Mouse (Mus musculus) lung, adult 10 weeks (tissue): Measurements from ENCODE around the gene Map6. TPM values are rescaled to one million over a fixed set of nuclear protein-coding genes. Genes with fewer than 3 reads are reported as not detected.

Experiments used
- polyA plus RNA-seq: library from polyadenylated mRNA; stranded (reverse); fragments of 350-450 nt; fragmentation: Illumina TruSeq; extraction: RNeasy Lipid Tissue Mini Kit (QIAGEN cat#74804); gene quantifications from one replicate; pipeline ENCODE4 v1.2.3, GENCODE M21; 2014; ENCODE audit warnings: low read depth, low replicate concordance; ENCODE audit not compliant: insufficient read depth

Map6 gene
- 19.8 TPM for polyA plus RNA-seq

DNA sequence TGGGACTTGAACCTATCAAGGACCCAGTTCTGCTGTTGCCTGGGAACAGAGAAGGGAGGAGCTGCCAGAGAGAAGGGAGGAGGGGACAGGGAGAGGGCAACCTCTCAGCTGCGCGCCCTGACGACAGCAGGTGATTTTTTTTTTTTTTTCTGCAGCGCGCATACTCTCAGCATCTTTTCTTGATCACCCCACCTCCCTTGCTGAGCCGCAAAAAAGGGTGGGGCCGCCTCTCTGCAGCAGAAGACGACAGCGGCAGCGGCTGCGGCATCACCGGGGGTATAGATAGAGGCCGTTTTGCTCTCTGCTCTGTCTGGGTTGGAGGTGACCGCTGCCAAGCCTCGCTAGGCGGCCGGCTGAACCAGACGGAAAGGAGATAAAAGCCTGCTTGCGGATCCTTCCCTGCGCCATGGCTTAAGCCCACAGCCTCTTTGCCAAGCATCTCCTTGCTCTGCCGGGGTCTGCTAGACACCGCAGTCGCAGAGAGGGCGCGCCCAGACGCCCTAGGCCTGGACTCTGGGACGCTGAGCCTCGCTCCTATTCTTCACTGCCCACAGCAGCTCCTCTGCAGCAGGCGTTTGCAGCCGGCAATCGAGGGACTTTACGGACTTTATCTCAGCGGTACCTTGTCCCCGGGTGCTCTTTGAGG lies at the start of gene Map6:
TSS of gene Map6 (plus strand) at position 197 of the 646 bp plus-strand sequence.

DNA sequence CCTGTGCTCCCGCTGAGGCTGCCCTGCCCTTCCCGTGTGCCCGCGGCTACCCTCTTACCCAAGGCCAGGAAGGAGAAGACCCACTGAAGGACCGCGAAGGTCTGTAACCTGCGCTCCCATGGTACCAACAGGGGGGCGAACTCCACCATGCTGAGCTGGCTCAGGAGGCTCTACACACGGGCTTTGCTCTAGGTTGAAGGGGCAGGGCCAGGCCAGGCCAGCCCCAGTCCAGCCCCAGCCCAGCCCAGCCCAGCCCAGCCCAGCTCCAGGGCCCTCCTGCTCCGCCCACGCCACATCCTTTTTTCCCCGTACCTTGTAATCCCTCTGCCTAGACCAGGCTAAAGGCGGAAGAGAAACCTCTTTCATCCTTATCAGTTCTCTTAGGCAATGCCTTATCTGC lies 28.8 kb upstream of the Map6 start, which contains the start of gene Mogat2:
TSS of gene Mogat2 (minus strand) at position 203 of the 400 bp plus-strand sequence.

DNA sequence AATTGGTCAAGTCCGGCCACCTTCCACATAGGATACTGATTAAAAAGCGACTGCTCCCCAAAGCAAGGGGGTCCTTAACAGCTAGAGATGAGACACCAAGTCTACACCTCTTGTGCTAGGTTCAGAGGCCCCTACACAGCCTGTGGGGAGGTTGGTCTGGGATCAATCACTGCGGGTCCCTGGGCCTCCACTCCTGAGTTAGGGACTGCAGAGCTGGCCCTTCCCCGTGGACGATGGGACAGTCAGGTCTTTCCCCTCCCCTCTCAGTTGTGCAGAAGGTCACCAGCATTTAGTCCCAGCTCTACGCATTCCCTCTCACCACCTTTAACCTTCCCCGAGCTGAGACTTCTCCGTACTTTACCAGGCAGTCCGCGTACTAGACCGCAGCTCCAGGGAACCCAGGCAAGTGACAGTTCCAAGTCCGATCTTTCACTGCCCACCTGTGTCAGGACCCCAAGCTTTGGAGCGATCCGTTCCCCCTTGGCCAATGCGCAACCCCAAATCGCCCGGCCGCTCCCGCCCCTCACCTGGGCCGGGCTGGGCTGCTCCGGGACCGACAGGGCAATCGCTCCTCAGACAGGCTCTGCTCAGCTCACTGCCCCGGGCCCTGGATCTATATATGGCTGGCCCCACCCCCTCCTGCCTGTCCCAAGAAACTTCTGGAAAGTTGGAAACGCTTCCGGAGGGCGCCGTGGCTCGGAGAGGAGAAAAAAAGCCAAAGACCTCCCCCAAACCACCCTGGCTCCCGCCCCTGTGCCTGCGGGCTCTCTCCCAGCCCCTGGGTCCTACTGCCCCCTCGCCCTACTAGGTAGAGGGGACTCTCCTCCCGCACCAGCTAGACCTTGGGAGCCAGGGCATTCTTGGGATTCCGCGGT lies 85.5 kb downstream of the Map6 start, which contains the start of gene Serpinh1:
TSS of gene Serpinh1 (minus strand) at position 714 of the 875 bp plus-strand sequence.

DNA sequence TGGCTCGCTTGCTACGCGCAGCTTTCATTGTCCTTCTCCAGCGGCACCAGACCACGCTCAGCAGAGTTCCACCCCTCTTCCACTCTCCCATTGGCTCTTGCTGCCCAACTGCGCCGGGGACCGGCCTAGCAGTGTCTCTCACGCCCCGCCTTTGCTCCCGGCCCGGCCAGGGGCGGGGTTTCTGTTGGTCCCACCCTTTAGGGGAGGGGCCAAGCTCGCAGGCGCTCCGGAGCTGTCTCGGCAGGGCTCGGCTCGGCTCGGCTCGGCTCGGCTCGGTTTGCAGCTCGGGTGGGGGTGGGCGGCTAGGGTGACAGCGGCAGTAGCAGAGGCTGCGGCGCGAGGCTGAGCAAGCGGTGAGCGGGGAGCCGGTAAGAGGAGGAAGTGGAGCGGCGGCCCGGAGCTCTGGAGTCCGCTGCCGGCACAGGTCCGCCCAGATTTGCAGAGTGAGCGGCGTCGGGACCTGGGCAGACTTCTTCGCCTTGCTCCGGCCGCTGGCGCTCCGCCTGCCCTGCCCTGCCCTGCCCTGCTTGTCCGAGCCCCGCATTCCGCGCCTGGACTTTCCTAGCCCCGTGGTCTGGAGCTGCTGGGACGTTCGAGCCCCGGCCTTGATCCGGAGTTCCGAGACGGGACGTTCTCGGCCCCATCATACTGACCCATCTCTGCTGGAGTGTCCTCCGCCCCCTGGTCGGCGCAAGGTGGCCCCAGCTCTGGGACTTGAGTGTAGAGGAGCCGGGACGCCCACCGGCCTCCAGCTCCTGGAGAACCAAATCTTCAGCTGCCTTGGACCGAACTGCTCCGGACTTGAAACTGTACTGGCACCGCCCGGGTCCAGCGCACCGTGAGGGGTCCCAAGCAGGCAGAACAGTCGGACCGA lies 114.2 kb downstream of the Map6 start, which contains the start of gene Gdpd5:
TSS of gene Gdpd5 (plus strand) at position 201 of the 874 bp plus-strand sequence.

Other genes starting within 250 kb of the Map6 start
- gene Uvrag, start 126.3 kb upstream of the Map6 start, polyA plus RNA-seq: 12.0 TPM
- gene Dgat2, start 84.7 kb upstream of the Map6 start, polyA plus RNA-seq: 21.1 TPM
- gene Mogat2, start 28.8 kb upstream of the Map6 start, polyA plus RNA-seq: 0.13 TPM
- 219 TPM for gene Serpinh1, start 85.8 kb downstream of the Map6 start, polyA plus RNA-seq
- 6.9 TPM for gene Gdpd5, start 114.0 kb downstream of the Map6 start, polyA plus RNA-seq
- gene Klhl35, start 198.6 kb downstream of the Map6 start, polyA plus RNA-seq: 0.63 TPM
- gene Rps3, start 216.3 kb downstream of the Map6 start, polyA plus RNA-seq: 1,449 TPM